Mouse (Mus musculus): ENCODE results near the gene Ctbp1.
A peak's percentile ranks its signal among the peaks of the same experiment; 100 is the strongest.

Gene Ctbp1

GRCm38 (mm10) chr5:33208533-33209245 is 66.1 kb downstream of the Ctbp1 start:
- DNase-seq (ENCODE audit: low read depth, low spot score) = no peak

DNA sequence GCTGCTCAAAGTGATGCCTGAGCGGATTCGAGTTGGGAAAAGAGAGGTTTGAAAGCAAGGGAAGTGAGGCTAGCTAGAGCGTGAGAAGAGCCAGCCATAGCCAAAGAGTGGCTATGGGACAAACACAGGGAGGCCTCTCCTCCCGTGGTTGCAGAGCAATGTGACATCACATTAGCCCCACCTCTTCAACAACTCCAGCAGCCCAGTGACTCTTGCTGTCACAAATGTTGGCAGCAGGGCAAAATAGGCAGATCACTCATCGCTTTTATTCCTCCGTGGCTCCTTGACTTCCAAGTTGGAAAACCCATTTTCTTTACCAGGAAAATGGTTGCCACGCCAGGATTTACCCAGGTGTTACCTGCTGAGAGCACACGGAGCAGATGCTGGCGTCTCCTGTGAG is 67.7 kb downstream of the Ctbp1 start:
- DNase-seq (ENCODE audit: low read depth, low spot score) = no peak

DNA sequence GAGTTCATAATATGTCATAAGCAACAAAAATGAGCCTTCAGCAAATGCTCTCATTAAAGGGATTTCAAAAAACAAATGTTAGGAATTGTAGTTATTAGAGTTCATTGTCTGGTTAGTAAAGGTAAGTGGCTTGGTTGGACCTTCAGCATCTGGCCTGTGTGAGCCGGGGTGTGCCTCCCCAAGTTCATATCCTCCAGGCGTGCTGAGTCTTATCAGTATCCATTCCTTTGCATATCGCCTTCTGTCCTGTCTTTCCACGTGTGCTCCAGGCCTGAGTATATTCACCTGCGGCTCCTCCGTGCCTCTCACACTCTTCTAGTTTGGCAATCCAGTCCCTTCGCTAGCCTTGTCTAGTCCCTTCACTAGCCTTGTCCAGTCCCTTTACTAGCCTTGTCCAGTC is 68.5 kb downstream of the Ctbp1 start:
- DNase-seq (ENCODE audit: low read depth, low spot score) = no peak

DNA sequence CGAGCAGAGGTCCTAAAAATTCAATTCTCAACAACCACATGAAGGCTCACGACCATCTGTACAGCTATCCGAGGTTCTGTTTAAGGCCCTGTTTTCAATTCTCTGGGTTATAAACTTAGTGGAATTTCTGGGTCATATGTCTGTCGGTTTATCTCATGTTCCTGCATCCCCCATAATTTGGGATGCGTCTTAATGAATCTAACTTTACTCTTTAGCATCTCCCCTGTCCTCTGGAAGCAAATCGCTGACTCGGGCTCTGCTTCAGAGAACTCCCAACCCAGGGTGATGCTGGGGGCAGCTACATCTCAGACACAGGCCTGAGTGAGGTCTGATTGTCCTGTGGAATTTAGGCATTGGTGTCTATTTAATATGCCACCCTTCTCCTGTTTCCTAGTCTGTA is 70.5 kb downstream of the Ctbp1 start:
- DNase-seq (ENCODE audit: low read depth, low spot score) = no peak

DNA sequence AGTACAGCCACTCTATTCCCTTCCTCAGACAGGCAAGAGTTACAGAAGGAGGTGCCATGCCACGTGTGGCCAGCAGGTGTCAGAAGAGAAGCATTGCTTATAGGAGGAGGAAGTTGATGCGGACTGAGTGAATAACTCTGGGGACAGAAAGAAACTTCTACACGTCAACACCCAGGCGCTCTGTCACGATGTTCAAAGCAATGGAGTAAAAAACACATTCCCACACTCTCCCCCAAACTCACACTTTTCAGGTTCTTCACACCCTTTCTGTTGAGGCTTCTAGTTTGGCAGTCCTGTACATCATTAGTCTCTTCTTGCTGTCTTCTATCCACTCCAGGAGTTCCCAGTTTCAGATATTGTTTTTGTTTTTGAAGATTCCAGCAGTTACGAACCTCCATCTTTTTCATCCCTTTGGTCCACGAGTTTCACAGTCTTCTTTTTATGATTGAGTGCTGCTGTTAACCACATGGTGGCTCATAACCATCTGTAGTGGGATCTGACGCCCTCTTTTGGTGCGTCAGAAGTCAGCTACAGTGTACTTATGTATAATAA is 71.0 kb downstream of the Ctbp1 start:
- peak; percentile 62 for DNase-seq (ENCODE audit: low read depth, low spot score)

DNA sequence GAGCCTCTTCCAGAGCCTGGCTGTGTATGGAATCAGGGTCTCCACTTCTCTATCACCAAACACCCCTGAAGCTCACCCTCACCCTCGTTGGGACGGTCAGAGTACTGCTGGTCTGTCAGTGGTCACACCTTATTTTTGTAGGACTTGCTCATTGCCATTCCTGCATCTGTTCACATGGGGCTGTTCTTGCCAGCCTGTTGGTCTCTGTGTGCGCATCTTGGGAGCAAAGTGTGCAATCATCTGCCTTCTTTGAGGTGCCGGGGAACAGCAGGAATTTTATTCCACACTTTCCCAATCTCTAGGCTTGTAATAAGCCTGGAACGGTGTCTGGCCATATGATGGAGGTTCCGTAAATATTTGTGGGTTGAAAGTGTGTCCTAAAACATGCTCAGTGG is 71.6 kb downstream of the Ctbp1 start:
- DNase-seq (ENCODE audit: low read depth, low spot score) = no peak

GRCm38 (mm10) chr5:33202516-33203170 is 72.2 kb downstream of the Ctbp1 start:
- DNase-seq (ENCODE audit: low read depth, low spot score) = no peak

GRCm38 (mm10) chr5:33201697-33202096 is 73.1 kb downstream of the Ctbp1 start:
- no peak for DNase-seq (ENCODE audit: low read depth, low spot score)

GRCm38 (mm10) chr5:33200071-33200470 is 74.7 kb downstream of the Ctbp1 start:
- no peak for DNase-seq (ENCODE audit: low read depth, low spot score)

Data from WW6 (cell line).